Mouse (Mus musculus) erythroblast, embryonic 14.5 days (primary cell): ENCODE data around the gene Gm10840.

Experiments used
- GATA1 ChIP-seq: IDR thresholded peaks from 2 replicates; pipeline ENCODE4 v1.6.1; 2012; ENCODE audit warnings: low read length, inconsistent platforms, mixed read lengths
- TAL1 ChIP-seq: IDR thresholded peaks from 3 replicates; pipeline ENCODE4 v1.6.1; 2012; ENCODE audit warnings: low read length, inconsistent platforms, mixed read lengths

DNA sequence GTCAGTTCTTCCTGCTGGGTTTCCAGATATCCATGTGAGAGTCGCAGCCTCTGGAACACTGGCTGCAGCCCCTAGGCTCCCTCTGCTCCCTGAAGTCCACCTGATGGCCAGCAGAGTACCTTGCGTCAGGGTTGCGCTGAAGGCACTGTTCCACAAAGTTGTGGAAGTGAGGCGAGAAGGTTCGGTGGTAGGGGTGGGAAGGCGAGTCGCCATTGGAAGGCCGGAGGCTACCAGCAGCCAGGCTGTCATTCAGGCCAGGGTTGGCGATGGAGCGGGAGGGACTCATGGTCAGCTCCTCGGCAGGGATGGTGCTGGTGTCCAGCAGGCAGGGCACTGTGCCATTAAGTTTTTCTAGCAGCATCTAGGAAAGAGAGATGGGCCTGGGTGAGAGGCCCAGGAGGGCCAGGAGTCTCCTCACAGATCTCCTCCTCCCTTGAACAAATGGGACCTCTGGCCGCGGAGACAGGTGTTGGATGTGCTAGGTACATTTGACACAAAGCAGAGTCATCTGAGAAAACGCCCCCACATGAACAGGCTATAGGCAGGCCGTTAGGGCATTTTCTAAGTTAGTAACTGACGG lies 4.0 kb downstream of the Gm10840 start:
- no peak for TF ChIP-seq TAL1
- TF ChIP-seq GATA1 = no peak
